Mouse (Mus musculus): ENCODE measurements around the gene Fgfr2.

Fgfr2 gene

GRCm38 (mm10) chr7:131757922-131758321, 1365.2 kb downstream of the Fgfr2 start:
- peak; percentile 5 for DNase-seq (ENCODE audit: low read depth, low spot score)

- no peak for DNase-seq (ENCODE audit: low read depth, low spot score)
Observed at GRCm38 (mm10) chr7:131747152-131748010, 1375.8 kb downstream of the Fgfr2 start.

- DNase-seq (ENCODE audit: low read depth, low spot score): no peak
Observed at GRCm38 (mm10) chr7:131746752-131747151, 1376.4 kb downstream of the Fgfr2 start.

- DNase-seq (ENCODE audit: low read depth, low spot score): no peak
Observed at GRCm38 (mm10) chr7:131743193-131743592, 1380.0 kb downstream of the Fgfr2 start.

- no peak for DNase-seq (ENCODE audit: low read depth, low spot score)
Observed at GRCm38 (mm10) chr7:131722783-131723575, 1400.2 kb downstream of the Fgfr2 start.

GRCm38 (mm10) chr7:131722316-131722715, 1400.8 kb downstream of the Fgfr2 start:
- DNase-seq (ENCODE audit: low read depth, low spot score): no peak

GRCm38 (mm10) chr7:131718280-131718679, 1404.9 kb downstream of the Fgfr2 start:
- no peak for DNase-seq (ENCODE audit: low read depth, low spot score)

GRCm38 (mm10) chr7:131713076-131713475, 1410.1 kb downstream of the Fgfr2 start:
- no peak for DNase-seq (ENCODE audit: low read depth, low spot score)

- DNase-seq (ENCODE audit: low read depth, low spot score): no peak
Observed at GRCm38 (mm10) chr7:131696889-131697288, 1426.3 kb downstream of the Fgfr2 start.

- DNase-seq (ENCODE audit: low read depth, low spot score): no peak
Observed at GRCm38 (mm10) chr7:131687324-131687723, 1435.8 kb downstream of the Fgfr2 start.

GRCm38 (mm10) chr7:131677126-131677525, 1446.0 kb downstream of the Fgfr2 start:
- DNase-seq (ENCODE audit: low read depth, low spot score): no peak

- DNase-seq (ENCODE audit: low read depth, low spot score): no peak
Observed at GRCm38 (mm10) chr7:131670586-131670985, 1452.6 kb downstream of the Fgfr2 start.

- DNase-seq (ENCODE audit: low read depth, low spot score): no peak
Observed at GRCm38 (mm10) chr7:131669326-131669725, 1453.8 kb downstream of the Fgfr2 start.

GRCm38 (mm10) chr7:131660726-131661125, 1462.4 kb downstream of the Fgfr2 start:
- DNase-seq (ENCODE audit: low read depth, low spot score): no peak

- no peak for DNase-seq (ENCODE audit: low read depth, low spot score)
Observed at GRCm38 (mm10) chr7:131656017-131656416, 1467.1 kb downstream of the Fgfr2 start.

- no peak for DNase-seq (ENCODE audit: low read depth, low spot score)
Observed at GRCm38 (mm10) chr7:131653416-131653815, 1469.7 kb downstream of the Fgfr2 start.

GRCm38 (mm10) chr7:131651921-131652694, 1471.0 kb downstream of the Fgfr2 start:
- DNase-seq (ENCODE audit: low read depth, low spot score): no peak

GRCm38 (mm10) chr7:131650277-131650676, 1472.9 kb downstream of the Fgfr2 start:
- DNase-seq (ENCODE audit: low read depth, low spot score): no peak

GRCm38 (mm10) chr7:131648276-131648675, 1474.9 kb downstream of the Fgfr2 start:
- no peak for DNase-seq (ENCODE audit: low read depth, low spot score)

GRCm38 (mm10) chr7:131647583-131647982, 1475.6 kb downstream of the Fgfr2 start:
- no peak for DNase-seq (ENCODE audit: low read depth, low spot score)

- no peak for DNase-seq (ENCODE audit: low read depth, low spot score)
Observed at GRCm38 (mm10) chr7:131644586-131644985, 1478.6 kb downstream of the Fgfr2 start.

GRCm38 (mm10) chr7:131644051-131644450, 1479.1 kb downstream of the Fgfr2 start:
- DNase-seq (ENCODE audit: low read depth, low spot score): no peak

Data from CD4-positive, CD25-positive, alpha-beta regulatory T cell, adult 2 months (primary cell).